Mouse (Mus musculus) c-Kit-positive CD71-negative TER-119-negative erythroid progenitor cells, embryonic 14.5 days (primary cell): ENCODE measurements around the gene Faim2.

Source experiments
- DNase-seq: peaks from one replicate; pipeline ENCODE4 v3.0.0-alpha.2; 2013; ENCODE audit warnings: low read depth

Faim2 gene

GRCm38 (mm10) chr15:99527629-99528353 lies at the start of gene Faim2:
Faim2 (minus strand) TSS chr15:99528165.
- DNase-seq = no peak

- DNase-seq = no peak
These were observed 41.2 kb upstream of the Faim2 start for GRCm38 (mm10) chr15:99569123-99569522.

GRCm38 (mm10) chr15:99568682-99569081 lies 40.7 kb upstream of the Faim2 start:
- DNase-seq = no peak

- no peak for DNase-seq
These were observed 39.4 kb upstream of the Faim2 start for GRCm38 (mm10) chr15:99567371-99567770.

GRCm38 (mm10) chr15:99560246-99560645 lies 32.3 kb upstream of the Faim2 start:
- no peak for DNase-seq

- DNase-seq = no peak
These were observed 31.0 kb upstream of the Faim2 start for GRCm38 (mm10) chr15:99558947-99559346.

- no peak for DNase-seq
These were observed 25.8 kb upstream of the Faim2 start for GRCm38 (mm10) chr15:99553767-99554166.

GRCm38 (mm10) chr15:99549901-99550300 lies 21.9 kb upstream of the Faim2 start:
- DNase-seq = no peak

GRCm38 (mm10) chr15:99547732-99548131 lies 19.8 kb upstream of the Faim2 start:
- no peak for DNase-seq

- DNase-seq = no peak
These were observed 18.6 kb upstream of the Faim2 start for GRCm38 (mm10) chr15:99546596-99546995.

GRCm38 (mm10) chr15:99544047-99544446 lies 16.1 kb upstream of the Faim2 start:
- DNase-seq = no peak

- no peak for DNase-seq
These were observed 11.9 kb upstream of the Faim2 start for GRCm38 (mm10) chr15:99539891-99540290.

- no peak for DNase-seq
These were observed 9.2 kb upstream of the Faim2 start for GRCm38 (mm10) chr15:99536889-99537862.

- DNase-seq = no peak
These were observed 4.1 kb upstream of the Faim2 start for GRCm38 (mm10) chr15:99532023-99532422.

GRCm38 (mm10) chr15:99531146-99531545 lies 3.2 kb upstream of the Faim2 start:
- no peak for DNase-seq

GRCm38 (mm10) chr15:99526681-99527080 lies 1.3 kb downstream of the Faim2 start:
- DNase-seq = no peak

- DNase-seq = no peak
These were observed 7.7 kb downstream of the Faim2 start for GRCm38 (mm10) chr15:99520306-99520705.

GRCm38 (mm10) chr15:99519626-99520025 lies 8.3 kb downstream of the Faim2 start:
- DNase-seq = no peak

GRCm38 (mm10) chr15:99517715-99518114 lies 10.2 kb downstream of the Faim2 start:
- DNase-seq = no peak

- DNase-seq = no peak
These were observed 11.2 kb downstream of the Faim2 start for GRCm38 (mm10) chr15:99516715-99517114.

GRCm38 (mm10) chr15:99511797-99512525 lies 16.0 kb downstream of the Faim2 start:
- no peak for DNase-seq

GRCm38 (mm10) chr15:99510621-99511020 lies 17.3 kb downstream of the Faim2 start:
- DNase-seq = no peak
